Mouse (Mus musculus) frontal cortex, postnatal 14 days (tissue): Measurements from ENCODE around the gene Gpsm1.
A peak's percentile ranks its signal among the peaks of the same experiment; 100 is the strongest.

Source experiments
- DNase-seq, 2 experiments: peaks; one replicate each; pipeline ENCODE4 v3.0.0; 2022; ENCODE audit warnings: low spot score in 2 of 2

Gene Gpsm1

DNA sequence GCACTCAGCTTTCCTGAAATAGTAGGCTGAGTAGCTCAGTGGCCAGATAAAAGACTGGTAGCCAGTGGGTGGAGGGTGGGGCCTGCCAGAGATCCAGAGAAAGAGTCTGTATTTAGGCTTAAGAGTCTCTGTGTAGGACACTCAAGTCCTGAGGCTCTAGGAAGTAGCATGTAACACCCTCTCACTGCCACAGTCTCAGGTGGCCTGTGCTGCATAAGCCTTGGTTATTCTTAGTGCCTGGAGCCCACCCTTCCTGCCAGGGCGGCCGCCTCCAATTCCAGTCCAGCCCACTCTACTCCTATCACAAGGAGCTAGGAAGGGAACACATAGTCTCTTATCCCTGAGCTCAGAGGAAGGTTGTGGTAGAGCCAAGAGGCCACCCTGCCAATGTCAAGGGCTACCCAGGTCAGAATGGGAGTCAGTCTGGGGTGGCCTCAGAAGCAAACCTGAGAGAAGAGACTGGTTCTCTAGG is 26.2 kb downstream of the Gpsm1 start:
- no peak for DNase-seq

DNA sequence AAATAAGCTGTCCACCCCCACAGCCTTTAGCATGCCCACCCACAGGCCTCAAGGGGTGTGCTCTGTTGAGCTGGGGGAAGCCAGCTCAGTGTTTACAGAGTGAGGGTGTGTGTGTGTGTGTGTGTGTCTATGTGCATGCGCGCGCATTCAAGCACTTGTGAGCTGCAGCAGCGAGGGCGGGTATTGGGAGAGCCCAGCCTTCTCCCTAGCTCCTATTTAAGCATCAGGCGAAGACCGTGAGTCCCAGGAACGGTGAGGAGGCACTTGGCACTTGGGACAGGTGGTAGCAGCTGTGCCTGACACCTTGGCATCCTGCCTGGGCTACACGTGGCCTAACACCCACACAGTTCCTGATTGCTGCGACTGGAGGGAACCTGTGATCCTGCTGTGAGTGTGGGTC is 26.7 kb downstream of the Gpsm1 start:
- peak; percentile 60 to 76 for DNase-seq

- no peak for DNase-seq
Observed at GRCm38 (mm10) chr2:26342609-26343490, 27.5 kb downstream of the Gpsm1 start.

GRCm38 (mm10) chr2:26348241-26348640 is 32.9 kb downstream of the Gpsm1 start:
- DNase-seq: no peak

DNA sequence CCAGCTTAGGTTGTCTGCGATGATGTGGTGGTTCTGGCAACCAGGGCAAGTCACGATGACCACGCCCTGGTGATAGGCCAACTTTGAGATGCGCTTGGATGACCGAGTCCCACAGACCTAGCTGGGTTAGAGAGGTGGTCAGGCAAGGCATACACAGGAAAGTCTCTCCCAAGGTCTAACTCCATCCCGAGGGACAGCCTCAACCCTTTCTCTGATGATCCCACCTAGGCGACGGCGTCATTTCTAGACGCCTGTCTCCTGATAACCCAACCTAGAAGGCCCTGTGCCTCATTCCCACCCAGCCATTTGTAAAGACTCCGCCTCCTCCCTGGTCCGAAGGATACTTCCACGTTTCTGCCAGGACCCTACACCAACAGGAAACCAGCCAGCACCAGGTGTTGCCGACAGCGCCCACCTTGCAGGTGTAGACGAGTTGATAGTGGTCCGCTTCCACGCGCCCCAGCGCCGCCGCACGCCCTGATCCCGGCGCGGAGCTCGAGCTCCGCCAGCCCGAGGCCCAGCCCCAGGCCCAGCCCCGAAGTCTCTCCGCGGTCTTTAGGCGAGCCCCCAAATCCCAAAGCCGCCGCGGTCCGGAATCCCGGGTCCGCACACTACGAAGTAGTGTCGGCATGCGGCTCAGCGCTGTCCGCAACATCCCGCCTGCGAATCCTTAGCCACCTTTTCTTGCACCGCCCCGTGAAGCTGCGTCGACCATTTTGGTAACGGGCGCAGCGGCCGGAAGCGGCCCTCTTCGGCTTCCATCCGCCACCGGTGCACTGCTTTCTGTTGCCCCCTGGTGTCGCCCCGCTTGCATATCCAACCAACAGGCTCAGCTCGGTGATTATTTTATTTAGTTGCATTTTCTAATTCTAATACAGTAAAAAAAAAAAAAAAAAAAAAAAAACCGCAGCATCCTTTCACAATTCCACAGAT is 36.3 kb downstream of the Gpsm1 start, which contains the start of gene Dnlz:
Gene Dnlz, minus strand, starts transcription at position 753 of the 933 bp plus-strand sequence.
- peak; percentile 86 to 91 for DNase-seq

DNA sequence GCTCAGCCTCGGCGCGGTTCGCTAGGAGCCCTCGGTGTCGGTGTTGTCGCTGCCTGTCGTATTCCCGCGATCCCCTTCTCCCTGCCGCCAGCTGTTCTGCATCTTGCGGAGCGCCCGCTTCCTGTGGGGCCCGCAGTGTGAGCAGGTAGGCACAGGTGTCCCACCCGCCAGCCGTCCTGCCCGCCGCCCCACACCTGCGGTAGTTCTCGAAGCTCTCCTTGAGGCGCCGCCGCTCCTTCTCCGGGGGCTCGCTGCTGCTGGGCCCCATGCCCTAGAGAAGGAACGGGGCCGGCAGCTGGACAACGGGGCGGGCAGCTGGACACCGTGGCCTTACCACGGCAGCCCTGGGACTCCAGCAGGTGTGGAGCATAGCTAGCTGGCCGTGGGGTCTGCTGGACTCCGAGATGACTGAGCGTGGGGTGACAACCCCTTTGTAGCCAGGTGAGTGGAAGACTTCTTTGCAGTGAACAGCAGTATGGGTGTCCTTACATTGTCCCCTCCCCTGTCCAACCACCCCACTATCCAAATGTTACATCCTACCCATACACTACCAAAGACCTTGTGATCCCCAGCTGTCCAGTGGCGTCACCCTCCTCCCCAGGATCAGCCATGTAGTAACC is 37.1 kb downstream of the Gpsm1 start:
- no peak for DNase-seq

- no peak for DNase-seq
Observed at GRCm38 (mm10) chr2:26353066-26353980, 38.0 kb downstream of the Gpsm1 start.

GRCm38 (mm10) chr2:26354401-26354800 is 39.1 kb downstream of the Gpsm1 start:
- no peak for DNase-seq

GRCm38 (mm10) chr2:26356231-26356630 is 40.9 kb downstream of the Gpsm1 start:
- DNase-seq: no peak

- DNase-seq: no peak
Observed at GRCm38 (mm10) chr2:26356678-26357077, 41.4 kb downstream of the Gpsm1 start.

DNA sequence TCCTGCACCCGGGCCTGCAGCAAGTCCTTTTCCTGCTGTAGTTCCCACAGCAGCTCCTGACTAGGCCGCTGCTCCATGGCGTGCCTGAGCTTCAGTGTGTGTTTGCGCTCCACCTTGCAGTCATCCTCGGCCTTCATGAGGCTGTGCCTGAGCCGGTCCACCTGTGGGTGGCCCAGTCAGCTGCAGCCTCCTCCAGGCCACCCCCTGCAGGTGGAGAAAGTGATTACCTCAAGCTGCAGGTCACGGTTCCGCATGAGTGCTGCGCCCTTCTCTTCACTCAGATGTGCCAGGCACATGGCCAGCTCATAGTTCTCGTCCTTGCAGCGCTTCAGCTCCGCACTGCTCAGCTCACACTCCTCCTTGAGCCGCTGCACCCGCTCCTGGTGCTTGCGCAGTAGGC is 42.2 kb downstream of the Gpsm1 start:
- DNase-seq: no peak

DNA sequence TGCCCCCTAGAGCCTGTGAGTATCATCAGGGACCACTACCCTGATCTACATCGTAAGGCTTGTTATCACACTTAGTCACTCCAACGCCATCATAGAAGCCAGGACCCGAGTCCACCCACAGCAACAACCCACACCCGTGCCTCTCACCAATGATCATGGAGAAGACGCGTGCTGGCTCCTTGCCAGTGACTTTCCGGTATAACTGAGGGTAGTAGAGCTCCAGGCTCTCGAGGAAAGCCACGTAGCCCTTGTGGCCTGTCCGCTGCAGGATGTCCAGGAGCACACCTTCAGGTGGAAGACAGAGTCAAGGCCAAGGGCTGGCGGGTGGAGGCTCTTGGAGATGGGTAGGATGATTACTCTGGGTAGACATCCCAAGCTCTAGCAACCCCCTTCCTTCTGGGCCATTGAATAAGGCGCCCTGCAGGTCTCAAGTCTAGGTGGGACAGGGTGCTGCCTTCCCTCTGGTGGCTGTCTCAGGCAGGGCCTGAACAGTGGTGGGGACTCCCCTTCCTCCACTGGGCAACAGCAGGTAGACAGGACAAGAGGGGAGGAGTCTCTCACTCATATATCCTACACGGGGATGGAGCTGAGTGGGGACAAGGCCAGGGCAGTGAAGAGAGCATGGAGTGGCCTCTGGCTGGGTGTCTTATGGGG is 43.5 kb downstream of the Gpsm1 start:
- no peak for DNase-seq

- DNase-seq: no peak
Observed at GRCm38 (mm10) chr2:26359983-26360382, 44.7 kb downstream of the Gpsm1 start.

- no peak for DNase-seq
Observed at GRCm38 (mm10) chr2:26360772-26361171, 45.5 kb downstream of the Gpsm1 start, which contains the start of gene Card9. Gene Card9, minus strand, starts transcription at chr2:26360918.

DNA sequence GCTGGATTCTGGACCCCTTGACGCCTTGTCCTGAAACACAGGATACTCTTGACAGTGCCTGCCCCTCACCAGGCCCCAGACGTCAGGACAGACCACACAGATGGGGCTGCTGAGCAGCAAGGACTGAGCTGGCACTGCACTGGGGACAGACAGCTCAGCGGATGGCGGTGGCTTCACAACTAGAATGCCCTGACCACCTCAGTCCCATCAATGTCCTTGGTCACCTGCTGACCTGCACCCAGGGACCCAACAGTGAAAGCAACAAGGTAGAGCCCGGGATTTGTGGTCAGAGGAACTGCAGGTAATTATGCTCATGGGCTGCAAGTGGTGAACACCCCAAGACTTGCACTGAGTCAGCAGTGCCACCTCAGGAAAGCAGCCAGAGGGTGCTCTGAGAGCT is 47.7 kb downstream of the Gpsm1 start:
- no peak for DNase-seq

GRCm38 (mm10) chr2:26363481-26363880 is 48.2 kb downstream of the Gpsm1 start:
- DNase-seq: no peak

DNA sequence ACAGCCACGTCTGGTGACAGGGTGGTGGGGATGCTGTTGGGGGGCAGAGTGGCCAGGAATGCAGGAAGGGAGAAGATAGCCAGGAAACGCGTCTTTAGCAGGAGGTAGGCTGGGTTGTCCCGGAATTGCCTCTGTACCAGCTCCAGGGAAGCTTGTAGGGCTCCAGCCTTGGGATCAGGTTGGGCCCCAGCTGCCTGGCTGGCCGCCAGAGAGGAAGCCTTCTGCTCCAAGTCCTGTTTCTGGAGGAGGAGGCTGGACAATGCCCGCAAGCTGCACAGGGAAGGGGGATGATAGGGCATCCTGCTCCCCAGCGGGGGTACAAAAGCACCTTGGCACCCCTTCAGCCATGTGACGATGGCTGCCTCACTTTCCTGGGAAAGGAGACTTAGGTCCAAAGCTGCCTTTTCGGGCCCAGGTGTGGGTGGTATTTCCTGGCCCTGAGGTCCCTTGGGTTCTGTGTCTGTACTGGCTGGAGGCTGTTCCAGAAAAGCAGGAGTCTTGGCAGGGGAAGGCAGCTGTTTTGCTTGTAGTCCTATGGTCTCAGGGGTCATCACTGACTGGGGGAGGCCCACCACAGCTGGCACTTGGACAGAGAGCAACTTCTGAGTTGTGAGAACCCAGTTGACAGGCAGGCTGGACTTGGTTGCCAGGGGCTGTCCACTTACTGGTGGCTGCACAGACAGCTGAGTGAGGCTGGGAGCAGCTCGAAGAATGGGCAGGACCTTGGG is 49.6 kb downstream of the Gpsm1 start:
- no peak for DNase-seq

DNA sequence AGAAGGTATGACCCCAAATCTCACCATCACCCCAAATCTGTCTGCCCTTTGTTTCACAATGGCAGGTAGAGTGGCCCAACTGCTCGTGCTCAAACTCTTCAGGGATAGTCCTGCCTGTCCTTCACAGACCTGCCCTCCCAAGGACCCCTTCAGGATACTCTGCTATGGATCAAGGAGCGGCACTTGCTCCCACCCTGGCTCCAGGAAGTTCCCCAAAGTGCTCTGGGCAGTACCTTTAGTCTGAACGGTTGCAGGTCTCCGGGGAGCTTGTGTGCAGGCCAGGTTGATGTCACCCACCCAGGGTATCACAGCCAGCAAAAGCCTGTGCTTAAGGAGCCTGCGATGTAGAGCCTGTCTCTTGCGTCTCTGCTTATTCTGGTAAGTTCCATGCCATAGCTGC is 52.6 kb downstream of the Gpsm1 start:
- no peak for DNase-seq

DNA sequence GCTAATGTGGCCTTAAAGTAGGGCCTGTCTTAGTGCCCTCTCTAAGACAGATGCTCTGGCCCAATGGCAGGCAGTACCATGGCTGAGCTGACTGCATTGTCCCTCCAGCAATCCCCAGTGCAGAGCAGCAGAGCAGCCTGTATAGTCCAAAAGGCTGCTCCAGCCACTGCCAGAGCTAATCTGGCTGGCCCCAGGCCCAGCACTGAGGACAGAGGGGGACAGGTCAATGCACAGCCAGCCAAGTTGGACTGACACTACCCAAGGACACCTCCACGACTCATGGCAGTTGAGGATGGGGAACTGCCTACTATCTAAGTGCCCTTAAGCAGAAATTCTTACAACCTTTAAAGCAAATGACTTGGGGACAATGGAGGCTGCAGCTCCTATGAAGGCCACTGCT is 53.3 kb downstream of the Gpsm1 start:
- no peak for DNase-seq

DNA sequence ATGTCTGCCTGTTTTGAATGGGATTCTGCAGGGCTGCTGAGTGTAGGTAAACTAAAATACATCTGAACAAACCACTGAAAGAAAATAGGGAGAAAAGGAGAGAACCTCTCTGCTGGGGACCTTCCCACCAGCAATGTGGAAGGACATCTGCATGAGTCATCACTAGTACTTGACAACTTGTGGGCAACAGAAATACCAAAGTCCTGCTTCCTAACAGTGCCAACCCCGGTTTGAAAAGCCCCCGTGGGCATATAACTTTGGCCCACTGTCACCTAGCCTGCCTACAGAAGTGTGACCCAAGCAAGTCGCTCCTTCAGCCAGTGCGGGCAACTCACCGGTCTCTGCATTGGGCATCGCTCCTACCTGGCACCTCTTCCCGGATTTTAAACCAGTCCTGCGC is 57.1 kb downstream of the Gpsm1 start:
- DNase-seq: no peak
